Mouse (Mus musculus): Measurements from ENCODE around the gene Doc2g.
"Not testable (repeated sequence)": the region's sequence is repeated elsewhere in the genome, so short reads cannot be mapped to it uniquely, and the experiment has no call there.

Doc2g gene

GRCm38 (mm10) chr19:4018743-4019583, 15.8 kb downstream of the Doc2g start:
- peak; percentile 98 for DNase-seq

- DNase-seq: no peak
These were observed 20.1 kb downstream of the Doc2g start for GRCm38 (mm10) chr19:4023185-4023584.

- no peak for DNase-seq
These were observed 24.5 kb downstream of the Doc2g start for GRCm38 (mm10) chr19:4027576-4027975.

- no peak for DNase-seq
These were observed 29.6 kb downstream of the Doc2g start for GRCm38 (mm10) chr19:4032668-4033067.

GRCm38 (mm10) chr19:4033298-4033697, 30.2 kb downstream of the Doc2g start:
- DNase-seq: no peak

GRCm38 (mm10) chr19:4033742-4034141, 30.6 kb downstream of the Doc2g start:
- DNase-seq: no peak

- DNase-seq: no peak
These were observed 33.4 kb downstream of the Doc2g start for GRCm38 (mm10) chr19:4036327-4037045.

GRCm38 (mm10) chr19:4037154-4037787, 34.2 kb downstream of the Doc2g start:
- not testable (repeated sequence) for DNase-seq

- peak; percentile 99 for DNase-seq
These were observed 34.7 kb downstream of the Doc2g start, which contains the start of gene Gstp1 for GRCm38 (mm10) chr19:4037788-4038232. Gene Gstp1, minus strand, starts transcription at chr19:4037985.

GRCm38 (mm10) chr19:4040941-4041340, 37.8 kb downstream of the Doc2g start:
- DNase-seq: not testable (repeated sequence)

- DNase-seq: peak; percentile 92
These were observed 38.4 kb downstream of the Doc2g start for GRCm38 (mm10) chr19:4041500-4041899.

GRCm38 (mm10) chr19:4042124-4042523, 39.0 kb downstream of the Doc2g start:
- DNase-seq: peak; percentile 98

- DNase-seq: not testable (repeated sequence)
These were observed 41.0 kb downstream of the Doc2g start for GRCm38 (mm10) chr19:4044109-4044508.

- DNase-seq: peak; percentile 99
These were observed 43.1 kb downstream of the Doc2g start, which contains the start of gene Gstp2 for GRCm38 (mm10) chr19:4045966-4046865. Gene Gstp2, minus strand, starts transcription at chr19:4046023.

GRCm38 (mm10) chr19:4046866-4047254, 43.7 kb downstream of the Doc2g start:
- peak; percentile 92 for DNase-seq

GRCm38 (mm10) chr19:4047859-4048258, 44.7 kb downstream of the Doc2g start:
- peak; percentile 94 for DNase-seq

- DNase-seq: not testable (repeated sequence)
These were observed 46.0 kb downstream of the Doc2g start for GRCm38 (mm10) chr19:4049069-4049468.

GRCm38 (mm10) chr19:4051016-4051415, 47.9 kb downstream of the Doc2g start:
- DNase-seq: peak; percentile 87

GRCm38 (mm10) chr19:4051741-4052515, 48.8 kb downstream of the Doc2g start:
- peak; percentile 94 for DNase-seq

GRCm38 (mm10) chr19:4052516-4053030, 49.5 kb downstream of the Doc2g start:
- DNase-seq: peak; percentile 89

GRCm38 (mm10) chr19:4054613-4055012, 51.5 kb downstream of the Doc2g start:
- DNase-seq: peak; percentile 66
